In the genomic region with DNA sequence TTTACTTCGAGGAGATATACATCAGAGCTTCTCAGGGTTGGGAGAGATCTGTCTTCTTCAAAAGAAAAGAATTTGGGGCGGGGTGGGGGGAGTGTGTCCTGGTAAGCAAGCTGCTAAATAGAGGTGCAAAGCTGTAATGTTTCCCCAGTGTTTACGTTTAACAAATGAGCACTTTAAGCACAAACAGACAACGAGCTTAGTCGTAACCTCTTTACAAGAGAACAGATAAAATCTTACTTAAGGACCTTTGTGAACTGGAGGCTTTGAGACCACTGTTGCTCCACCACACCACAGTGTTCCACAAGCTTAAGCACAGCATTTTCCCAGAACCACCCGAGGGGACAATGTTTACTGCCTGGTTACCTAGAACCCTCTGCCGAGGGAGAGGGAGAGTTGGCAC, we compare ENCODE assay signal across 8 mouse cellular contexts. TPM values are rescaled to one million over a fixed set of nuclear protein-coding genes. Genes with fewer than 3 reads are reported as not detected.
A peak's percentile ranks its signal among the peaks of the same experiment; 100 is the strongest.
DNase-seq lines count a peak whose midpoint lies in the region; ATAC-seq and TF ChIP-seq lines count a peak whose summit lies in the region.
"Had no signal": no experiment of that assay in that cellular context is flagged by ENCODE, and none has a peak within 500 bp of the region (broad histone marks: within the 10 kb centered on the region; RNA-seq: fewer than 3 reads in every experiment).

No protein-coding gene starts in this region.

- peaks cover 46% of the 10 kb centered on the region for H3K27me3 ChIP-seq in liver, embryonic 11.5 days (replicated peaks; ENCODE audit: control insufficient read depth, insufficient read depth, low read length)
- H3K27me3 ChIP-seq in liver, postnatal 0 days (ENCODE audit: insufficient read depth, low read length): peaks cover 50% of the 10 kb centered on the region
- H3K27me3 ChIP-seq in forebrain, embryonic 12.5 days: 0 out of 2 replicates have a peak, but pooled peaks cover 3% of the 10 kb centered on the region
- H3K27me3 ChIP-seq in intestine, embryonic 16.5 days (replicated peaks; ENCODE audit: control insufficient read depth, insufficient read depth, low read length): no peaks in the 10 kb centered on the region; the same call in 1 of the 2 replicates
- H3K27me3 ChIP-seq in small intestine, adult 2 months (ENCODE audit: control insufficient read depth, insufficient read depth, low read length): peaks cover 26% of the 10 kb centered on the region

- no peak overlapping the region for H3K27ac ChIP-seq in liver, embryonic 11.5 days (ENCODE audit: low read depth, low read length)
- no peak overlapping the region for H3K27ac ChIP-seq in liver, postnatal 0 days (ENCODE audit: low read depth)
- H3K27ac ChIP-seq in forebrain, embryonic 12.5 days: peak overlapping the region; percentile 98
- H3K27ac ChIP-seq in intestine, embryonic 16.5 days (ENCODE audit: low read length): peak overlapping the region; percentile 99
- H3K27ac ChIP-seq in small intestine, adult 2 months (ENCODE audit: insufficient read depth, low read depth, low read length): peak overlapping the region; percentile 25; the same call in 1 of the 2 replicates

- 24% methylated on average over 7 of the region's 7 CpGs for WGBS in liver, embryonic 11.5 days
- 21% methylated on average over 7 of the region's 7 CpGs for WGBS in liver, postnatal 0 days (ENCODE audit: insufficient replicate concordance)
- 12% methylated on average over 7 of the region's 7 CpGs for WGBS in forebrain, embryonic 12.5 days
- 21% methylated on average over 7 of the region's 7 CpGs for whole genome bisulfite sequencing in intestine, embryonic 16.5 days
- 48% methylated on average over 7 of the region's 7 CpGs for WGBS in small intestine, adult 2 months

- DNase-seq in liver, embryonic 11.5 days (ENCODE audit: low spot score): no peak
- no peak for DNase-seq in liver, postnatal 0 days
- DNase-seq in B cell, adult 2 months: no peak
- DNase-seq in left cerebral cortex, postnatal 14 days (ENCODE audit: low spot score in 2 of 2): no peak
- DNase-seq: spleen, adult 18-20 months had no signal

- no peak for TF ChIP-seq EP300 in liver, postnatal 0 days (IDR thresholded peaks at IDR 0.05; ENCODE audit: low read depth)

- ATAC-seq in liver, embryonic 11.5 days (replicated peaks; ENCODE audit: low FRiP score): no peak
- ATAC-seq in liver, postnatal 0 days: no peak
- no peak for ATAC-seq in forebrain, embryonic 12.5 days (ENCODE audit: low FRiP score)
- 0 out of 2 replicates have a peak, but pooled peaks have one; percentile 0 for ATAC-seq in intestine, embryonic 16.5 days

- TF ChIP-seq POLR2A in small intestine, adult 2 months (IDR thresholded peaks at IDR 0.05; ENCODE audit: low read depth, low read length): no peak

- no peaks in the 10 kb centered on the region for H3K9me3 ChIP-seq in liver, embryonic 11.5 days (ENCODE audit: control insufficient read depth, low read length)
- no peaks in the 10 kb centered on the region for H3K9me3 ChIP-seq in liver, postnatal 0 days (ENCODE audit: low read length)
- H3K9me3 ChIP-seq in forebrain, embryonic 12.5 days: no peaks in the 10 kb centered on the region
- no peaks in the 10 kb centered on the region for H3K9me3 ChIP-seq in intestine, embryonic 16.5 days (ENCODE audit: control insufficient read depth, low read length)

- H3K4me1 ChIP-seq in liver, embryonic 11.5 days (replicated peaks; ENCODE audit: control insufficient read depth, insufficient read depth, low read length): peaks cover 3% of the 10 kb centered on the region; the same call in 1 of the 2 replicates
- H3K4me1 ChIP-seq in liver, postnatal 0 days (ENCODE audit: insufficient read depth): peaks cover 11% of the 10 kb centered on the region
- H3K4me1 ChIP-seq in forebrain, embryonic 12.5 days: peaks cover 46% of the 10 kb centered on the region
- H3K4me1 ChIP-seq in intestine, embryonic 16.5 days (ENCODE audit: control insufficient read depth, insufficient read depth, low read length): peaks cover 30% of the 10 kb centered on the region
- H3K4me1 ChIP-seq in small intestine, adult 2 months (ENCODE audit: control insufficient read depth, insufficient read depth, insufficient read length, low read length): peaks cover 8% of the 10 kb centered on the region; the same call in 1 of the 2 replicates

- TF ChIP-seq CTCF in liver, postnatal 0 days (IDR thresholded peaks at IDR 0.05; ENCODE audit: low read depth): no peak
- no peak for TF ChIP-seq CTCF in small intestine, adult 2 months (IDR thresholded peaks at IDR 0.05; ENCODE audit: extremely low read depth, insufficient read length, insufficient replicate concordance, low read depth, low read length)

- H3K9ac ChIP-seq in liver, embryonic 11.5 days (ENCODE audit: low read depth, low read length): no peak overlapping the region; the same call in 1 of the 2 replicates
- H3K9ac ChIP-seq in liver, postnatal 0 days (replicated peaks): no peak overlapping the region
- H3K9ac ChIP-seq in forebrain, embryonic 12.5 days: peak overlapping the region; percentile 85
- H3K9ac ChIP-seq in intestine, embryonic 16.5 days (ENCODE audit: low read depth, low read length): peak overlapping the region; percentile 89

- intact Hi-C loops in left cerebral cortex, postnatal 14 days (cut with DNase I): no loop called here

- H3K36me3 ChIP-seq in liver, embryonic 11.5 days (ENCODE audit: control insufficient read depth, insufficient read depth, low read length): no peaks in the 10 kb centered on the region
- H3K36me3 ChIP-seq in liver, postnatal 0 days (replicated peaks; ENCODE audit: insufficient read depth, low read length): no peaks in the 10 kb centered on the region
- H3K36me3 ChIP-seq in forebrain, embryonic 12.5 days (replicated peaks): peaks cover 6% of the 10 kb centered on the region
- H3K36me3 ChIP-seq in intestine, embryonic 16.5 days (ENCODE audit: control insufficient read depth, insufficient read depth, low read length): no peaks in the 10 kb centered on the region
- H3K36me3 ChIP-seq in small intestine, adult 2 months (ENCODE audit: control insufficient read depth, insufficient read depth, low read length): no peaks in the 10 kb centered on the region

- H3K4me2 ChIP-seq in liver, embryonic 11.5 days: peak overlapping the region; percentile 81
- H3K4me2 ChIP-seq in liver, postnatal 0 days (ENCODE audit: low read depth, low read length): no peak overlapping the region
- H3K4me2 ChIP-seq in forebrain, embryonic 12.5 days: peak overlapping the region; percentile 81
- peak overlapping the region; percentile 93 for H3K4me2 ChIP-seq in intestine, embryonic 16.5 days (ENCODE audit: low read depth, low read length)

- H3K4me3 ChIP-seq in liver, embryonic 11.5 days (ENCODE audit: low read depth, low read length): no peak overlapping the region
- no peak overlapping the region for H3K4me3 ChIP-seq in liver, postnatal 0 days (ENCODE audit: low read depth, low read length)
- H3K4me3 ChIP-seq in forebrain, embryonic 12.5 days (replicated peaks): peak overlapping the region; percentile 52
- H3K4me3 ChIP-seq in intestine, embryonic 16.5 days (ENCODE audit: low read length): peak overlapping the region; percentile 63
- no peak overlapping the region for H3K4me3 ChIP-seq in small intestine, adult 2 months (ENCODE audit: low read depth, low read length)

RNA-seq across cellular contexts. Expression of a gene that starts 1.4 kb away (rescaled TPM):
- polyA plus RNA-seq in liver, embryonic 11.5 days (2014; fragmentation: Nextera tagmentation; extraction: Ambion mirVana): 5.5 and 6.7 TPM in 2 replicates
- 0.21 and 0.26 TPM in 2 replicates for polyA plus RNA-seq in liver, postnatal 0 days (2015; fragmentation: Nextera tagmentation; extraction: Ambion mirVana)
- 36.8 and 37.8 TPM in 2 replicates for polyA plus RNA-seq in forebrain, embryonic 12.5 days (2016; fragmentation: Nextera tagmentation; extraction: Ambion mirVana)
- 17.1 and 18.0 TPM in 2 replicates for polyA plus RNA-seq in intestine, embryonic 16.5 days (2015; fragmentation: Nextera tagmentation; extraction: Ambion mirVana)
- polyA plus RNA-seq in small intestine, adult 2 months (2012; rRNA removed): 5.4 and 5.7 TPM in 2 replicates
- 1 to 10 TPM; 5.8 to 8.1 TPM for total RNA-seq in left cerebral cortex, postnatal 14 days (2021)

RNA-seq across cellular contexts. Expression of a gene that starts 5.2 kb away (rescaled TPM):
- polyA plus RNA-seq in liver, embryonic 11.5 days (2014; fragmentation: Nextera tagmentation; extraction: Ambion mirVana): not detected in 2 replicates
- polyA plus RNA-seq in liver, postnatal 0 days (2015; fragmentation: Nextera tagmentation; extraction: Ambion mirVana): not detected in 2 replicates
- not detected in 2 replicates for polyA plus RNA-seq in forebrain, embryonic 12.5 days (2016; fragmentation: Nextera tagmentation; extraction: Ambion mirVana)
- polyA plus RNA-seq in intestine, embryonic 16.5 days (2015; fragmentation: Nextera tagmentation; extraction: Ambion mirVana): 0.12 TPM in 1 of 2 replicates, not detected in the other
- 0.53 and 1.1 TPM in 2 replicates for polyA plus RNA-seq in small intestine, adult 2 months (2012; rRNA removed)
- not detected for total RNA-seq in left cerebral cortex, postnatal 14 days (2021)

RNA-seq across cellular contexts. Expression of a gene that starts 8.8 kb away (rescaled TPM):
- 0.21 TPM in 1 of 2 replicates, not detected in the other for polyA plus RNA-seq in liver, embryonic 11.5 days (2014; fragmentation: Nextera tagmentation; extraction: Ambion mirVana)
- polyA plus RNA-seq in liver, postnatal 0 days (2015; fragmentation: Nextera tagmentation; extraction: Ambion mirVana): 0.17 TPM in 1 of 2 replicates, not detected in the other
- 1.4 and 2.0 TPM in 2 replicates for polyA plus RNA-seq in forebrain, embryonic 12.5 days (2016; fragmentation: Nextera tagmentation; extraction: Ambion mirVana)
- polyA plus RNA-seq in intestine, embryonic 16.5 days (2015; fragmentation: Nextera tagmentation; extraction: Ambion mirVana): 2.0 and 2.8 TPM in 2 replicates
- 0.46 and 0.93 TPM in 2 replicates for polyA plus RNA-seq in small intestine, adult 2 months (2012; rRNA removed)
- total RNA-seq in left cerebral cortex, postnatal 14 days (2021): 10 to 100 TPM; 38.2 to 40.8 TPM

RNA-seq across cellular contexts. Expression of a gene that starts 14.4 kb away (rescaled TPM):
- 10.5 and 14.0 TPM in 2 replicates for polyA plus RNA-seq in liver, embryonic 11.5 days (2014; fragmentation: Nextera tagmentation; extraction: Ambion mirVana)
- 1.1 TPM in 2 replicates for polyA plus RNA-seq in liver, postnatal 0 days (2015; fragmentation: Nextera tagmentation; extraction: Ambion mirVana)
- 93.3 and 97.8 TPM in 2 replicates for polyA plus RNA-seq in forebrain, embryonic 12.5 days (2016; fragmentation: Nextera tagmentation; extraction: Ambion mirVana)
- 21.2 and 23.8 TPM in 2 replicates for polyA plus RNA-seq in intestine, embryonic 16.5 days (2015; fragmentation: Nextera tagmentation; extraction: Ambion mirVana)
- polyA plus RNA-seq in small intestine, adult 2 months (2012; rRNA removed): 15.2 and 18.0 TPM in 2 replicates
- 100 to 1,000 TPM; 630 to 690 TPM for total RNA-seq in left cerebral cortex, postnatal 14 days (2021)

RNA-seq across cellular contexts. Expression of a gene that starts 35.0 kb away (rescaled TPM):
- 117 and 132 TPM in 2 replicates for polyA plus RNA-seq in liver, embryonic 11.5 days (2014; fragmentation: Nextera tagmentation; extraction: Ambion mirVana)
- polyA plus RNA-seq in liver, postnatal 0 days (2015; fragmentation: Nextera tagmentation; extraction: Ambion mirVana): 38.2 and 46.6 TPM in 2 replicates
- 199 and 211 TPM in 2 replicates for polyA plus RNA-seq in forebrain, embryonic 12.5 days (2016; fragmentation: Nextera tagmentation; extraction: Ambion mirVana)
- polyA plus RNA-seq in intestine, embryonic 16.5 days (2015; fragmentation: Nextera tagmentation; extraction: Ambion mirVana): 79.8 and 84.7 TPM in 2 replicates
- 19.7 and 36.0 TPM in 2 replicates for polyA plus RNA-seq in small intestine, adult 2 months (2012; rRNA removed)
- total RNA-seq in left cerebral cortex, postnatal 14 days (2021): 100 to 1,000 TPM; 233 to 257 TPM

Comparison
In these comparisons a context has a peak if more than half of its experiments do, and no peak if none do; other contexts are left out.
1. H3K27ac ChIP-seq: peak in forebrain, embryonic 12.5 days (single experiment), intestine, embryonic 16.5 days (single experiment) and small intestine, adult 2 months (single experiment); none in liver, embryonic 11.5 days (single experiment) and liver, postnatal 0 days (single experiment).
2. H3K4me3 ChIP-seq: peak in forebrain, embryonic 12.5 days (single experiment) and intestine, embryonic 16.5 days (single experiment); none in liver, embryonic 11.5 days (single experiment), liver, postnatal 0 days (single experiment) and small intestine, adult 2 months (single experiment).
3. H3K9ac ChIP-seq: peak in forebrain, embryonic 12.5 days (single experiment) and intestine, embryonic 16.5 days (single experiment); none in liver, embryonic 11.5 days (single experiment) and liver, postnatal 0 days (single experiment).